11 mouse cellular contexts compared by ENCODE assay signal in the genomic region with DNA sequence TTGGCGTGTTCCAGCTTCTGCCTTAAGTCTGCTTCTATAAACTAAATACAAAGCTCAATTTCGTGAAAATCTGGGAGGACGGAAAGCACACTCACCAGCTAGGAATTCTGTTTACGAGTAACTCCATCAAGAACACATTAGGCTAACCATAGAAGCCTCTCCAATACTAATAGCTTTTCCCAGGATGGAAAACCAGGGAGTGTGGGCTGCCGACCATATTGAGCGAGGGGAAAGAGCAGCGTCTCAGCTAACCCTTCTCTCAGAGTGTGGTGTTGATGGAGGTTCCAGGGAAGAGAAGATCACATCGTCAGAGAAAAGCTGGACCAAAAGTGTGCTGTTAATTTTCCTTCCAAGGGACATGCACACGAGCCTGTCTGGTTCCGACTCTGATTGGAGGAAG.
DNase-seq lines count a peak whose midpoint lies in the region; ATAC-seq and TF ChIP-seq lines count a peak whose summit lies in the region.
"Had no signal": no experiment of that assay in that cellular context is flagged by ENCODE, and none has a peak within 500 bp of the region (broad histone marks: within the 10 kb centered on the region; RNA-seq: fewer than 3 reads in every experiment).

No protein-coding gene starts in this region.

- peak; percentile 42 for DNase-seq in heart, embryonic 10.5 days (ENCODE audit: low spot score)
- no peak for DNase-seq in heart, postnatal 36 days
- no peak for DNase-seq in midbrain, postnatal 0 days (ENCODE audit: low spot score)
- peak; percentile 11 for DNase-seq in limb, embryonic 14.5 days (ENCODE audit: low spot score)
- DNase-seq in cerebellum, postnatal 4 days (ENCODE audit: low spot score in 2 of 2), result no peak
- DNase-seq in adrenal gland, postnatal 25 days, result no peak
- DNase-seq: cerebellum, adult 8-10 months had no signal

- 61% methylated on average over 10 of the region's 10 CpGs for WGBS in heart, embryonic 10.5 days
- 37% methylated on average over 10 of the region's 10 CpGs for WGBS in midbrain, embryonic 12.5 days
- WGBS in midbrain, postnatal 0 days, result 27% methylated on average over 10 of the region's 10 CpGs
- 20% methylated on average over 10 of the region's 10 CpGs for WGBS in limb, embryonic 14.5 days

- no peaks in the 10 kb centered on the region for H3K36me3 ChIP-seq in heart, embryonic 10.5 days
- no peaks in the 10 kb centered on the region for H3K36me3 ChIP-seq in midbrain, embryonic 12.5 days
- H3K36me3 ChIP-seq in midbrain, postnatal 0 days (ENCODE audit: insufficient read depth, low read length), result no peaks in the 10 kb centered on the region
- no peaks in the 10 kb centered on the region for H3K36me3 ChIP-seq in limb, embryonic 14.5 days (ENCODE audit: control insufficient read depth, insufficient read depth, low read length)
- H3K36me3 ChIP-seq: liver, embryonic 12.5 days had no signal

- H3K9me3 ChIP-seq in heart, embryonic 10.5 days, result no peaks in the 10 kb centered on the region
- no peaks in the 10 kb centered on the region for H3K9me3 ChIP-seq in midbrain, embryonic 12.5 days
- no peaks in the 10 kb centered on the region for H3K9me3 ChIP-seq in midbrain, postnatal 0 days (ENCODE audit: low read length)
- no peaks in the 10 kb centered on the region for H3K9me3 ChIP-seq in limb, embryonic 14.5 days (ENCODE audit: control insufficient read depth, low read length)
- H3K9me3 ChIP-seq: liver, embryonic 12.5 days had no signal

- no peaks in the 10 kb centered on the region for H3K27me3 ChIP-seq in heart, embryonic 10.5 days (ENCODE audit: insufficient read depth, poor library complexity, severe bottlenecking)
- H3K27me3 ChIP-seq in midbrain, embryonic 12.5 days, result no peaks in the 10 kb centered on the region
- H3K27me3 ChIP-seq in midbrain, postnatal 0 days (ENCODE audit: insufficient read depth, low read length), result no peaks in the 10 kb centered on the region
- no peaks in the 10 kb centered on the region for H3K27me3 ChIP-seq in limb, embryonic 14.5 days (ENCODE audit: control insufficient read depth, insufficient read depth, low read length)
- H3K27me3 ChIP-seq: liver, embryonic 12.5 days had no signal

- no peak for TF ChIP-seq CTCF in midbrain, postnatal 0 days (IDR thresholded peaks at IDR 0.05)

- H3K4me3 ChIP-seq in heart, embryonic 10.5 days, result no peak overlapping the region
- no peak overlapping the region for H3K4me3 ChIP-seq in midbrain, embryonic 12.5 days
- H3K4me3 ChIP-seq in midbrain, postnatal 0 days (ENCODE audit: low read depth, low read length), result no peak overlapping the region
- 0 out of 2 replicates have a peak overlapping the region, but pooled peaks have one; percentile 10 for H3K4me3 ChIP-seq in limb, embryonic 14.5 days (replicated peaks; ENCODE audit: low read length)
- H3K4me3 ChIP-seq: liver, embryonic 12.5 days had no signal

- intact Hi-C loops in heart, postnatal 36 days (cut with DNase I), result no loop called here

- no peak for TF ChIP-seq POLR2A in limb, embryonic 14.5 days (IDR thresholded peaks at IDR 0.05; ENCODE audit: borderline replicate concordance, extremely low read depth, insufficient read depth, insufficient read length)

- H3K27ac ChIP-seq in heart, embryonic 10.5 days, result no peak overlapping the region
- no peak overlapping the region for H3K27ac ChIP-seq in midbrain, embryonic 12.5 days (replicated peaks)
- no peak overlapping the region for H3K27ac ChIP-seq in midbrain, postnatal 0 days (ENCODE audit: low read depth, low read length)
- H3K27ac ChIP-seq in limb, embryonic 14.5 days (replicated peaks; ENCODE audit: low read depth, low read length), result peak overlapping the region; percentile 81
- H3K27ac ChIP-seq: kidney, postnatal 0 days; liver, embryonic 12.5 days had no signal

- ATAC-seq in midbrain, embryonic 12.5 days (ENCODE audit: low FRiP score, low read depth), result peak; percentile 32; the same call in 1 of the 2 replicates
- no peak for ATAC-seq in midbrain, postnatal 0 days (ENCODE audit: low FRiP score)
- peak; percentile 25; the same call in 1 of the 2 replicates for ATAC-seq in limb, embryonic 14.5 days (ENCODE audit: low FRiP score, low read depth)
- no peak for ATAC-seq in megakaryocyte, adult 5-6 weeks (ENCODE audit: poor library complexity, severe bottlenecking)
- ATAC-seq: liver, embryonic 12.5 days had no signal

- H3K4me2 ChIP-seq in midbrain, embryonic 12.5 days (replicated peaks), result 0 out of 2 replicates have a peak overlapping the region, but pooled peaks have one; percentile 15
- no peak overlapping the region for H3K4me2 ChIP-seq in midbrain, postnatal 0 days (ENCODE audit: low read depth, low read length, poor library complexity, severe bottlenecking)
- H3K4me2 ChIP-seq in limb, embryonic 14.5 days (replicated peaks; ENCODE audit: low read depth, low read length, severe bottlenecking), result peak overlapping the region; percentile 31
- H3K4me2 ChIP-seq: liver, embryonic 12.5 days had no signal

- H3K9ac ChIP-seq in midbrain, embryonic 12.5 days (replicated peaks), result no peak overlapping the region
- H3K9ac ChIP-seq in midbrain, postnatal 0 days (replicated peaks; ENCODE audit: low read length, poor library complexity, severe bottlenecking), result no peak overlapping the region
- peak overlapping the region; percentile 22; the same call in 1 of the 2 replicates for H3K9ac ChIP-seq in limb, embryonic 14.5 days (ENCODE audit: low read depth, low read length, severe bottlenecking)
- H3K9ac ChIP-seq: liver, embryonic 12.5 days had no signal

- H3K4me1 ChIP-seq in heart, embryonic 10.5 days, result no peaks in the 10 kb centered on the region
- H3K4me1 ChIP-seq in midbrain, embryonic 12.5 days, result peaks cover 9% of the 10 kb centered on the region; the same call in 1 of the 2 replicates
- no peaks in the 10 kb centered on the region for H3K4me1 ChIP-seq in midbrain, postnatal 0 days (ENCODE audit: insufficient read depth, low read length)
- H3K4me1 ChIP-seq in limb, embryonic 14.5 days (ENCODE audit: control insufficient read depth, insufficient read depth, low read length), result peaks cover 23% of the 10 kb centered on the region
- H3K4me1 ChIP-seq: liver, embryonic 12.5 days had no signal

Comparison
In these comparisons a context has a peak if more than half of its experiments do, and no peak if none do; other contexts are left out.
1. DNase-seq: peak in heart, embryonic 10.5 days (single experiment) and limb, embryonic 14.5 days (single experiment); none in heart, postnatal 36 days (0 of 2), midbrain, postnatal 0 days (single experiment), cerebellum, postnatal 4 days (0 of 2) and adrenal gland, postnatal 25 days (single experiment).
2. ATAC-seq: peak in midbrain, embryonic 12.5 days (single experiment) and limb, embryonic 14.5 days (single experiment); none in midbrain, postnatal 0 days (single experiment) and megakaryocyte, adult 5-6 weeks (single experiment).